Mouse (Mus musculus): Measurements from ENCODE around the gene Rerg.

Rerg gene

GRCm38 (mm10) chr6:137170226-137170625 is at the start of gene Rerg:
Gene Rerg (minus strand): TSS chr6:137170497.
- no peak for DNase-seq (ENCODE audit: low read depth, low spot score)

- DNase-seq (ENCODE audit: low read depth, low spot score): no peak
Measured at GRCm38 (mm10) chr6:137217841-137218463, 47.7 kb upstream of the Rerg start.

- no peak for DNase-seq (ENCODE audit: low read depth, low spot score)
Measured at GRCm38 (mm10) chr6:137211441-137211840, 41.1 kb upstream of the Rerg start.

- no peak for DNase-seq (ENCODE audit: low read depth, low spot score)
Measured at GRCm38 (mm10) chr6:137210991-137211390, 40.7 kb upstream of the Rerg start.

GRCm38 (mm10) chr6:137209992-137210391 is 39.7 kb upstream of the Rerg start:
- DNase-seq (ENCODE audit: low read depth, low spot score): peak; percentile 62

GRCm38 (mm10) chr6:137207126-137207525 is 36.8 kb upstream of the Rerg start:
- no peak for DNase-seq (ENCODE audit: low read depth, low spot score)

- DNase-seq (ENCODE audit: low read depth, low spot score): peak; percentile 72
Measured at GRCm38 (mm10) chr6:137205662-137206400, 35.5 kb upstream of the Rerg start.

GRCm38 (mm10) chr6:137202661-137203060 is 32.4 kb upstream of the Rerg start:
- DNase-seq (ENCODE audit: low read depth, low spot score): no peak

GRCm38 (mm10) chr6:137201578-137201977 is 31.3 kb upstream of the Rerg start:
- DNase-seq (ENCODE audit: low read depth, low spot score): no peak

- DNase-seq (ENCODE audit: low read depth, low spot score): no peak
Measured at GRCm38 (mm10) chr6:137201166-137201565, 30.9 kb upstream of the Rerg start.

- peak; percentile 83 for DNase-seq (ENCODE audit: low read depth, low spot score)
Measured at GRCm38 (mm10) chr6:137192063-137192462, 21.8 kb upstream of the Rerg start.

GRCm38 (mm10) chr6:137191026-137191425 is 20.7 kb upstream of the Rerg start:
- no peak for DNase-seq (ENCODE audit: low read depth, low spot score)

- DNase-seq (ENCODE audit: low read depth, low spot score): no peak
Measured at GRCm38 (mm10) chr6:137190577-137190976, 20.3 kb upstream of the Rerg start.

GRCm38 (mm10) chr6:137188375-137188926 is 18.2 kb upstream of the Rerg start:
- no peak for DNase-seq (ENCODE audit: low read depth, low spot score)

- DNase-seq (ENCODE audit: low read depth, low spot score): no peak
Measured at GRCm38 (mm10) chr6:137187426-137187825, 17.1 kb upstream of the Rerg start.

- no peak for DNase-seq (ENCODE audit: low read depth, low spot score)
Measured at GRCm38 (mm10) chr6:137180636-137181035, 10.3 kb upstream of the Rerg start.

GRCm38 (mm10) chr6:137180115-137180514 is 9.8 kb upstream of the Rerg start:
- DNase-seq (ENCODE audit: low read depth, low spot score): no peak

- no peak for DNase-seq (ENCODE audit: low read depth, low spot score)
Measured at GRCm38 (mm10) chr6:137179026-137179425, 8.7 kb upstream of the Rerg start.

- DNase-seq (ENCODE audit: low read depth, low spot score): no peak
Measured at GRCm38 (mm10) chr6:137170646-137171045, 349 bp upstream of the Rerg start.

GRCm38 (mm10) chr6:137169171-137169968 is 927 bp downstream of the Rerg start:
- DNase-seq (ENCODE audit: low read depth, low spot score): peak; percentile 83

GRCm38 (mm10) chr6:137166843-137167242 is 3.5 kb downstream of the Rerg start:
- no peak for DNase-seq (ENCODE audit: low read depth, low spot score)

GRCm38 (mm10) chr6:137163571-137163970 is 6.7 kb downstream of the Rerg start:
- peak; percentile 50 for DNase-seq (ENCODE audit: low read depth, low spot score)

Measured in 3T3-L1 (cell line).